Mouse (Mus musculus) liver, embryonic 11.5 days (tissue): ENCODE data around the gene Esp31. TPM values are rescaled to one million over a fixed set of nuclear protein-coding genes. Genes with fewer than 3 reads are reported as not detected.

ENCODE experiments used
- ATAC-seq: fragments of 200-750 bp; cut with Nextera tagmentation; replicated peaks from 2 replicates; pipeline ENCODE4 v1.8.0; 2017; ENCODE audit warnings: moderate number of reproducible peaks, mild to moderate bottlenecking, moderate TSS enrichment, moderate library complexity; ENCODE audit not compliant: low FRiP score
- DNase-seq: peaks from one replicate; pipeline ENCODE4 v3.0.0-alpha.2; 2017; ENCODE audit warnings: low spot score
- H3K27ac ChIP-seq: fragments of 300-500 bp; sonication (generic); 2 replicates; pipeline ENCODE4 v1.5.1; 2014; ENCODE audit warnings: mild to moderate bottlenecking, low read depth, low read length, control low read depth
- H3K27me3 ChIP-seq: fragments of 300-500 bp; sonication (generic); replicated peaks from 2 replicates; pipeline ENCODE4 v1.6.1; 2014; ENCODE audit warnings: low read length, mixed read lengths; ENCODE audit not compliant: control insufficient read depth, insufficient read depth
- H3K36me3 ChIP-seq: fragments of 300-500 bp; sonication (generic); 2 replicates; pipeline ENCODE4 v1.6.1; 2014; ENCODE audit warnings: mild to moderate bottlenecking, low read length, moderate library complexity, mixed read lengths; ENCODE audit not compliant: control insufficient read depth, insufficient read depth
- H3K4me1 ChIP-seq: fragments of 300-500 bp; sonication (generic); replicated peaks from 2 replicates; pipeline ENCODE4 v1.6.1; 2014; ENCODE audit warnings: low read length, mixed read lengths; ENCODE audit not compliant: control insufficient read depth, insufficient read depth
- H3K4me2 ChIP-seq: fragments of 300-500 bp; sonication (generic); 2 replicates; pipeline ENCODE4 v1.6.1; 2014; ENCODE audit warnings: mild to moderate bottlenecking, control low read depth, moderate library complexity
- H3K4me3 ChIP-seq: fragments of 300-500 bp; sonication (generic); 2 replicates; pipeline ENCODE4 v1.5.1; 2014; ENCODE audit warnings: low read depth, low read length, control low read depth
- H3K9ac ChIP-seq: fragments of 300-500 bp; sonication (generic); 2 replicates; pipeline ENCODE4 v1.6.1; 2014; ENCODE audit warnings: low read depth, low read length, control low read depth
- H3K9me3 ChIP-seq: fragments of 300-500 bp; sonication (generic); 2 replicates; pipeline ENCODE4 v1.6.1; 2016; ENCODE audit warnings: low read length, inconsistent platforms, mixed read lengths; ENCODE audit not compliant: control insufficient read depth
- WGBS: fragments of 180-500 bp; shearing (Covaris S2); extraction: QIAGEN DNeasy Blood & Tissue Kit; methylation state at CpG from one replicate; pipeline ENCODE4 v1.1.7; 2014; 5-methylcytosine and 5-hydroxymethylcytosine counted together
- polyA plus RNA-seq: library from polyadenylated mRNA; unstranded; fragments of >200 nt; fragmentation: Nextera tagmentation; extraction: Ambion mirVana; gene quantifications from 2 replicates; pipeline ENCODE4 v1.2.1, GENCODE M21; 2014

The Esp31 gene
- polyA plus RNA-seq, result not detected in 2 replicates

GRCm38 (mm10) chr17:38639147-38639546 lies at the start of gene Esp31:
TSS of gene Esp31 (plus strand) at chr17:38639447.
- H3K4me3 ChIP-seq, result no peak within 1 kb of the TSS
- no peaks in the 10 kb centered on the region for H3K36me3 ChIP-seq
- no peaks in the 10 kb centered on the region; the same call in 1 of the 2 replicates for H3K9me3 ChIP-seq
- no peak for DNase-seq
- no peak within 1 kb of the TSS for H3K9ac ChIP-seq
- WGBS, result 76% methylated on average over 2 of the region's 2 CpGs
- no peak within 1 kb of the TSS for H3K4me2 ChIP-seq
- no peak within 1 kb of the TSS for H3K27ac ChIP-seq
- ATAC-seq, result no peak
- H3K27me3 ChIP-seq, result no peaks in the 10 kb centered on the region
- no peaks in the 10 kb centered on the region for H3K4me1 ChIP-seq

Other genes with a start within 250 kb of the Esp31 start
- not detected in 2 replicates for gene Esp36, start 219.3 kb upstream of the Esp31 start, polyA plus RNA-seq
- not detected in 2 replicates for gene Esp34, start 85.3 kb upstream of the Esp31 start, polyA plus RNA-seq